Mouse (Mus musculus) forebrain, embryonic 14.5 days (tissue): Measurements from ENCODE around the gene 9530077C05Rik. TPM values are rescaled to one million over a fixed set of nuclear protein-coding genes. Genes with fewer than 3 reads are reported as not detected.

Experiments used
- polyA plus RNA-seq: library from polyadenylated mRNA; unstranded; fragments of >200 nt; fragmentation: Nextera tagmentation; extraction: Ambion mirVana; gene quantifications from 2 replicates; pipeline ENCODE4 v1.2.1, GENCODE M21; 2014

Gene 9530077C05Rik
- polyA plus RNA-seq, 1 experiment from 2014 or later = 12.2 TPM

Other genes starting within 250 kb of the 9530077C05Rik start
- gene Zfp872, start 223.4 kb upstream of the 9530077C05Rik start, polyA plus RNA-seq = 0.13 and 0.26 TPM in 2 replicates
- 8.9 and 12.9 TPM in 2 replicates for gene Zfp809, start 185.8 kb upstream of the 9530077C05Rik start, polyA plus RNA-seq
- 14.0 and 15.3 TPM in 2 replicates for gene Zfp599, start 151.6 kb upstream of the 9530077C05Rik start, polyA plus RNA-seq
- gene Zfp810, start 103.9 kb upstream of the 9530077C05Rik start, polyA plus RNA-seq = 24.8 and 30.4 TPM in 2 replicates
- 15.7 and 16.5 TPM in 2 replicates for gene Anln, start 22.3 kb upstream of the 9530077C05Rik start, polyA plus RNA-seq
- gene Gm17545, start 42.8 kb downstream of the 9530077C05Rik start, polyA plus RNA-seq = not detected in 2 replicates
- 60.8 and 62.4 TPM in 2 replicates for gene Rp9, start 58.2 kb downstream of the 9530077C05Rik start, polyA plus RNA-seq
- 18.1 and 19.8 TPM in 2 replicates for gene Bbs9, start 64.2 kb downstream of the 9530077C05Rik start, polyA plus RNA-seq